Mouse (Mus musculus) heart, embryonic 12.5 days (tissue): ENCODE measurements around the gene Amz1. TPM values are rescaled to one million over a fixed set of nuclear protein-coding genes. Genes with fewer than 3 reads are reported as not detected.

Source experiments
- ATAC-seq: fragments of 200-750 bp; cut with Nextera tagmentation; 2 replicates; pipeline ENCODE4 v1.8.0; 2017; ENCODE audit warnings: moderate TSS enrichment, moderate library complexity; ENCODE audit not compliant: insufficient number of reproducible peaks, low FRiP score
- H3K27ac ChIP-seq: fragments of 300-500 bp; sonication (generic); 2 replicates; pipeline ENCODE4 v1.5.1; 2016; ENCODE audit warnings: mild to moderate bottlenecking, moderate library complexity; ENCODE audit not compliant: poor library complexity, severe bottlenecking
- H3K27me3 ChIP-seq: fragments of 300-500 bp; sonication (generic); replicated peaks from 2 replicates; pipeline ENCODE4 v1.6.1; 2016; ENCODE audit warnings: mild to moderate bottlenecking, moderate library complexity
- H3K36me3 ChIP-seq: fragments of 300-500 bp; sonication (generic); 2 replicates; pipeline ENCODE4 v1.6.1; 2016; ENCODE audit warnings: mild to moderate bottlenecking, moderate library complexity
- H3K4me1 ChIP-seq: fragments of 300-500 bp; sonication (generic); replicated peaks from 2 replicates; pipeline ENCODE4 v1.6.1; 2016; ENCODE audit warnings: mild to moderate bottlenecking
- H3K4me2 ChIP-seq: fragments of 300-500 bp; sonication (generic); 2 replicates; pipeline ENCODE4 v1.6.1; 2016; ENCODE audit warnings: mild to moderate bottlenecking, moderate library complexity
- H3K4me3 ChIP-seq: fragments of 300-500 bp; sonication (generic); 2 replicates; pipeline ENCODE4 v1.5.1; 2016; ENCODE audit warnings: mild to moderate bottlenecking
- H3K9ac ChIP-seq: fragments of 300-500 bp; sonication (generic); 2 replicates; pipeline ENCODE4 v1.6.1; 2016; ENCODE audit warnings: mild to moderate bottlenecking, moderate library complexity
- H3K9me3 ChIP-seq: fragments of 300-500 bp; sonication (generic); replicated peaks from 2 replicates; pipeline ENCODE4 v1.6.1; 2016; ENCODE audit warnings: mild to moderate bottlenecking, moderate library complexity
- WGBS: fragments of 180-500 bp; shearing (Covaris S2); methylation state at CpG from one replicate; pipeline ENCODE4 v1.1.7; 2016; 5-methylcytosine and 5-hydroxymethylcytosine counted together
- polyA plus RNA-seq: library from polyadenylated mRNA; unstranded; fragments of >200 nt; fragmentation: Nextera tagmentation; extraction: Ambion mirVana; gene quantifications from 2 replicates; pipeline ENCODE4 v1.2.1, GENCODE M21; 2016

The Amz1 gene
- polyA plus RNA-seq, 1 experiment from 2014 or later, result 0.40 TPM

DNA sequence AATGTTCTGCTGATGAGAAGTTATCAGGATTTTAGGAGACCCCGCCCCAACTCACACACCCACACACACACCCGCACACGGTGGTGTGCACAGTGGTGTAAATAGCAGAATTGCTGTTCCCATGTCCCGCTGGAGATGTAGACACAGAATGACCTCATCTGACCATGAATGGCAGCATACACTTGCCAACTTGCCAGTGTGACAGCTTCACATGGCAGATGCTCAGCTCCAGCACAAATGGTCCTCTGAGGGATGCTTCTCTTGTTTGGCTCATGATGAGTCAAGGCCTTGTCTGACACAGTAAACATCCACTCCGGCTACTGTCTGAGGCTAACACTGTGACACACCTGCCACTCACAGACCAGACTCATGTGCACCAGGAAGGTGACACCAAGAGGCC lies 44.4 kb downstream of the Amz1 start:
- Histone ChIP-seq H3K27ac (peak overlapping the region; percentile 99), H3K9ac (peak overlapping the region; percentile 71; the same call in 1 of the 2 replicates), H3K27me3 (no peaks in the 10 kb centered on the region), H3K4me3 (no peak overlapping the region), H3K4me1 (peaks cover 71% of the 10 kb centered on the region), H3K4me2 (peak overlapping the region; percentile 54), H3K9me3 (no peaks in the 10 kb centered on the region), H3K36me3 (no peaks in the 10 kb centered on the region; the same call in 1 of the 2 replicates)
- ATAC-seq, result no peak
- 48% methylated on average over 5 of the region's 5 CpGs for WGBS

DNA sequence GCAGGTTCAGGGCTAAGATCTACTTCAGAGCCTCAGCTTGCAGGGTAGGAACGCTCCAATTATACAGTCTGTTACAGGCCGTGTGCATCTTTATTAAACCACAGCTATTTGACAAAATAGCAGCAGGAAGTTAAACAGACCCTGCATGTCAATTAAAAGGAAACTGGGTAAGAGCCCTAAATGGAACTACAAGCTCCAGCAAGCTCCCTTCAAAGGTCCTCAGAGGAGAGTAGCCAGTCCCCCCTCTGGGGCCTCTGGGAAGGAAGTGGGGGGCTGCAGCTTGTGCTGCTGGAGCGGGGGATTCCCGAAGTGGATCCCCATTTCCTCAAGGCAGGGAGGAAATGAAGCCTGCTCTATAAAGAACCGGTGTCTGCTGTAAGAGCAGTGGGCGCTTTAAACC lies 47.7 kb downstream of the Amz1 start:
- Histone ChIP-seq H3K9ac (no peak overlapping the region; the same call in 1 of the 2 replicates), H3K36me3 (0 out of 2 replicates have a peak, but pooled peaks cover 4% of the 10 kb centered on the region)

DNA sequence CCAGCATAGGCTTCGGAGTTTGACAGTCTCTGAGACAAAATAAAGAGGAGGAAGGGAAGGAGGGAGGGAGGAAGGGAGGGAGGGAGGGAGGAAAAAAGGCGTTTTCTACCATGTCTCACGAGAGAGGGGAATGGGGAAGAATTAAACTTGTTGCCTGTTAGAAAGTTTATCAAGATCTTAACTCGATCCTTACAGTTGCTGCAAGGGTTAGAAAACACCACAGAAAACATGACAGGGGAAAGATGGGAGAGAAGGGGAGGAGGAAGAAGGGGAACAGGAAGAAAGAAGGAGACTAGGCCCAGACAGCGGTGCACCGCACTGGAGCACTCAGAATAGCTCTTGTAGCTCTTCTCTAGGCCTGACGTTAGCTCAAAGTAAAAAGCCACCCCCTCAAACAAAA lies 48.2 kb downstream of the Amz1 start:
- ATAC-seq, result no peak
- Histone ChIP-seq H3K27me3 (no peaks in the 10 kb centered on the region), H3K36me3 (0 out of 2 replicates have a peak, but pooled peaks cover 4% of the 10 kb centered on the region), H3K4me3 (no peak overlapping the region), H3K9me3 (no peaks in the 10 kb centered on the region), H3K27ac (peak overlapping the region; percentile 56), H3K9ac (no peak overlapping the region), H3K4me1 (peaks cover 64% of the 10 kb centered on the region), H3K4me2 (no peak overlapping the region)
- WGBS, result 46% methylated on average over 7 of the region's 7 CpGs

More for the DNA sequence above, 47.7 kb downstream of the Amz1 start:
- H3K4me3 ChIP-seq, result no peak overlapping the region
- ATAC-seq, result no peak
- H3K9me3 ChIP-seq, result no peaks in the 10 kb centered on the region
- H3K27me3 ChIP-seq, result no peaks in the 10 kb centered on the region
- H3K27ac ChIP-seq, result peak overlapping the region; percentile 56
- H3K4me1 ChIP-seq, result peaks cover 64% of the 10 kb centered on the region
- 55% methylated on average over 6 of the region's 6 CpGs for WGBS
- H3K4me2 ChIP-seq, result no peak overlapping the region

DNA sequence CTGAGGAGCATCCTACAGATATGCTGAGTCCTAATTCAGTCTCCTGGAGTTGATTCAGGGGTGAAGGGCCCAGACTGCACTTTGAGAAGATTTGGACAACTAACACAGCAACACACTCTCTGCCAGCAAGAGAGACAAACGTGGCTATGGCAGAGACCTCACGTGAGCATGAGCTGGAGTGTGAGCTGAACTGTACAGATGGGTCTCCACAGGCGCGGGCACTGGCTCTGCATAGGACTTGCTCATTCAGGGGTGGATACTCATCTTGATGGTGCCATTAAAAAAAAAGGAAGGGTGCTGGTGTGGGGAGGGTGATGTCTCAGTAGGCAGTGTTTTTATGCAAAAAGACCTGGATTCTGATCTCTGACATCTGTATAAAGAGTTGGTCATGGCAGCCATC lies 51.2 kb downstream of the Amz1 start:
- Histone ChIP-seq H3K4me1 (peaks cover 55% of the 10 kb centered on the region), H3K4me2 (no peak overlapping the region), H3K27me3 (no peaks in the 10 kb centered on the region), H3K36me3 (peaks cover 24% of the 10 kb centered on the region; the same call in 1 of the 2 replicates), H3K4me3 (no peak overlapping the region), H3K9ac (no peak overlapping the region), H3K27ac (no peak overlapping the region), H3K9me3 (no peaks in the 10 kb centered on the region)
- ATAC-seq, result no peak
- WGBS, result 85% methylated on average over 4 of the region's 4 CpGs

DNA sequence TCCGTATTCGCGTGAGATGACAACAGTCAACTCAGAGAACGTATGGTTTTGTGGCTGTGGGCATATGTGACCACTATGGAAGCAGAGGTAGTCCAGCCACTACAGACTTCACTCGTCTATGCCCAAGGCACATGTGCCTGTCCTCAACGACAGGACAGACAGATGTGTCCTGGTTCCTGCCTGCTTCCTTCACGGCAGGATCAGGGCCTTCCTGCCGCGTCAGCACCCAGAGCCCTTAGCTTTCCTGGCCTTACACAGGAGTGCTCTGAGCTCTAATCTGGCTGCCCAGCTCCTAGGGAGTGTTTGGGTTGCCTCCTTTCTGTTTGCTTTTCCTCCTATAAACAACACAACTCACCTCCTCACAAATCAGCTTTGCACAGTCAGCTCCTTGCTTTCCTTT lies 53.0 kb downstream of the Amz1 start:
- H3K9ac ChIP-seq, result no peak overlapping the region

DNA sequence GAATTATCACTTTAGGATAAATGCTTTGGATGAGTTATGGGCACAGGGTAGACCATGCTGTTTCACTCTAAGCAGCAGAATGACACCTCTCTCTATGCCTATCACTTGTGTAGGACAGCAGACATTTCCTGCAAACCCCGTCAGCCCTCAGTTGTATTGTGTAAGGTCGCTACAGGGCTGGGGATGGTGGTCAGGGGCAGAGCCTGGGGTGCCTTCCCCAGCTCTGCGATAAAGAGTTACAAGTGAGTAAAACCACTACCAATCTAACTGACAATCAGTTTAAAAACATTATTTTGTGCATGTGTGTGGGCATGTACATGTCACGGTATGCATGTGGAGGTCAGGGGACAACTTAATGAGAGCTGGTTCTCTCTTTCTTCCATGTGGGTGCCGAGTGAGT lies 57.2 kb downstream of the Amz1 start:
- H3K4me1 ChIP-seq, result peaks cover 52% of the 10 kb centered on the region
- H3K27ac ChIP-seq, result no peak overlapping the region
- H3K27me3 ChIP-seq, result no peaks in the 10 kb centered on the region
- H3K9ac ChIP-seq, result no peak overlapping the region
- ATAC-seq, result no peak
- no peak overlapping the region for H3K4me2 ChIP-seq
- WGBS, result 73% methylated on average over 5 of the region's 5 CpGs
- 0 out of 2 replicates have a peak, but pooled peaks cover 6% of the 10 kb centered on the region for H3K9me3 ChIP-seq
- peaks cover 64% of the 10 kb centered on the region for H3K36me3 ChIP-seq
- H3K4me3 ChIP-seq, result no peak overlapping the region

More for the DNA sequence above, 53.0 kb downstream of the Amz1 start:
- H3K9me3 ChIP-seq, result no peaks in the 10 kb centered on the region
- ATAC-seq, result no peak
- WGBS, result 55% methylated on average over 9 of the region's 9 CpGs
- no peaks in the 10 kb centered on the region for H3K27me3 ChIP-seq
- peaks cover 58% of the 10 kb centered on the region for H3K4me1 ChIP-seq
- H3K27ac ChIP-seq, result no peak overlapping the region
- H3K36me3 ChIP-seq, result peaks cover 39% of the 10 kb centered on the region
- H3K4me2 ChIP-seq, result no peak overlapping the region
- H3K4me3 ChIP-seq, result no peak overlapping the region

DNA sequence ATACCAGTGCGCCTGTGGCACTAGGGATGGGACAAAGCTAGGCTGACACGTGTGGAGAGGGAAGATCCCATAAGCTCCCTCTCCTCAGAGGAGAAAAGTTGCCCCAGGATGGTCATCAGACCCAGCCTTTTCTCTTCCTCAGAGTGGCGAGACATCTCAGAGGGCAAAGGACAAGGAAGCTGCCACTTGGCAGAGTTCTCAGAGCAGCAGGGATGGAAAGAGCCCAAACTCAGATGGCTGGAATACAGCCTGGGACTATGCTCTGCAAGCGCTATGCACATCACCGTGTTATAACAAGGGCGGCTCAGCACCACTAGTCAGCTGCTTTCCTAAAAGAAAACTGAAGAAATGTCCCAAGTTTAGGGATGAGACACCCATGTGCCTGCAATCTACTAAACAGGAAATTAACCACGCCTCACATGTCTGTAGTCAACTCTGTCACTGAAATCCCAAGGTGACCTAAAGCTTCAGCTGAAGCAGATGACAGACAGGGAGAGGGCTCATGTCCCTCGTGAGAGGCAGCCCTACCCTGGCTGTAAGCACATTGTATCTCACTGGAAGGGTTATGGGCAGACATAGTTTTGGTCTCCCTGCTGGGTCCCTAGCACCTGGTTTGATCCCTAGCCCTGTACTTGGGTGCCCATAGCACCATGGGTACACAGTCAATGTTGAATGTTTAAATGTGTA lies 58.1 kb downstream of the Amz1 start:
- H3K27me3 ChIP-seq, result no peaks in the 10 kb centered on the region
- ATAC-seq, result no peak
- no peak overlapping the region for H3K4me2 ChIP-seq
- H3K9ac ChIP-seq, result no peak overlapping the region
- peaks cover 51% of the 10 kb centered on the region for H3K4me1 ChIP-seq
- H3K27ac ChIP-seq, result 0 out of 2 replicates have a peak overlapping the region, but pooled peaks have one; percentile 4
- peaks cover 64% of the 10 kb centered on the region for H3K36me3 ChIP-seq
- no peak overlapping the region for H3K4me3 ChIP-seq
- H3K9me3 ChIP-seq, result 0 out of 2 replicates have a peak, but pooled peaks cover 6% of the 10 kb centered on the region
- WGBS, result 75% methylated on average over 8 of the region's 8 CpGs

DNA sequence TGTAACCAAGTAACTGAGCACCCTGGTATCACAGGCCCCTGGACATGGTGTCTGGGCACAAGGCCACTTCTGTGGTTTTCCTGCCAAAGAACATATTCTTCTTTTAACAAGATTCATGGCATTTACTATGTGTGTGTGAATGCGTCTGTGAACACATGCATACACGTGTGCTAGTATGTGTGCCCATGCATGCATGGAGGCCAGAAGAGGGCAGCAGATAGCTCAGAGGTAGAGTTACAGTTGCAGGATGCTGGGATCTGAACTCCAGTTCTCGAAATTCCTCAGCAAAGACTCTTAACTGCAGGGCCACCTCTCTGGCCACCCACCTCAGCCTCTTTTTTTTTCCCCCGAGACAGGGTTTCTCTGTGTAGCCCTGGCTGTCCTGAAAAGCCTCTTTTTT lies 59.6 kb downstream of the Amz1 start:
- H3K4me1 ChIP-seq, result peaks cover 43% of the 10 kb centered on the region
- peaks cover 53% of the 10 kb centered on the region for H3K36me3 ChIP-seq
- no peak overlapping the region for H3K4me2 ChIP-seq
- H3K27ac ChIP-seq, result no peak overlapping the region
- WGBS, result 91% methylated on average over 4 of the region's 4 CpGs
- no peak overlapping the region for H3K9ac ChIP-seq
- ATAC-seq, result no peak
- H3K27me3 ChIP-seq, result no peaks in the 10 kb centered on the region
- no peak overlapping the region for H3K4me3 ChIP-seq
- H3K9me3 ChIP-seq, result 0 out of 2 replicates have a peak, but pooled peaks cover 6% of the 10 kb centered on the region

DNA sequence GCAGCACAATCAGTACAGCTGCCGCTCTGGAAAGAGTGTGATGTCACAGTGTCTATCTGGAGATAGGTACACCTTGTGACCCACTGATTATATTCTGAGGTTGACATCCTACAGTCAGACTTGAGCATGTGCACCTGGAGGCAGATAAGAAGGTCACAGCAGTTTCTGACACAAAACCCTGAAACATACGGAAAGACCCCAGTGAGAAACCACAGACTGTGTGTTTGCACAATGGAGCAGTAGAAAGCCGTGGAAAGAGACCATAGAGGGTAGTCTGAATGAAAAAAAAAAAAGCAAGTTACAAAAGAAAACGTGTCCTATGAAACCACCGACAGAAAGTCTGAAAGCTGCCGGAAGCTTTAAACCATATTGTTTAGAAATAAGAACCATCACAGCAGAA lies 60.4 kb downstream of the Amz1 start:
- no peak overlapping the region for H3K4me2 ChIP-seq
- H3K9ac ChIP-seq, result no peak overlapping the region
- H3K36me3 ChIP-seq, result peaks cover 49% of the 10 kb centered on the region
- 79% methylated on average over 6 of the region's 6 CpGs for WGBS
- ATAC-seq, result no peak
- no peak overlapping the region for H3K27ac ChIP-seq
- no peaks in the 10 kb centered on the region for H3K27me3 ChIP-seq
- 0 out of 2 replicates have a peak, but pooled peaks cover 6% of the 10 kb centered on the region for H3K9me3 ChIP-seq
- H3K4me3 ChIP-seq, result no peak overlapping the region
- peaks cover 44% of the 10 kb centered on the region for H3K4me1 ChIP-seq

DNA sequence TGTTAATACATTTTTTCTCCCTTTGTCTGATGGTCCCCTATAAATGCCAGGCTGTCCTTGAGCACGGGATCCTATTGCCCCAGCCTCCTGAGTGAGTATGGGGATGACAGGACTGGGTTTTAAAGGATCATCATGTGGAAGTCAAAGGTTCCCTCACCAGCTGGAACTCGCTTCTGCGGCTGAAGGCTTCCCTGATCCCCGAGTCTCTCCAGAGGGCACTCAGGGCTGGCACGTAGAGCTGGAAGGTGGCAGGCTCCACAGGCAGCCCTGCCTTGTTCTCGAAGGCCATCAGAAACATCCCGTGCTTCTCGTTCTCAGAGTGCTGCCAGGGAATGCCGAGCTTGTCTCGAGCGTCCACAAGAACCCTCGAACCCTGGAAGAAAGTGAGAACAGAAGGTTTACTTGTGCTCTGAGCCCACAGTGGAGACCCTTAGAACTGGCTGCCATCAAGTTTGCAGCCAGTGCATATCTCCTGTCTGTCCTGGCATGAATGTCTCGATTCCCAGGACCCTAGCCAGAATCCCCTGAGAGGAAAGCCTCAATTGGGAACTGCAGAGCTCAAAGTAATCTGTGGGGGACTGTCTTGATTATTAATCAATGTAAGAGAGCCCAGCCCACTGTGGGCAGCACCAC lies 61.4 kb downstream of the Amz1 start:
- no peak overlapping the region for H3K27ac ChIP-seq
- H3K36me3 ChIP-seq, result peaks cover 45% of the 10 kb centered on the region
- no peaks in the 10 kb centered on the region for H3K27me3 ChIP-seq
- no peak overlapping the region for H3K4me3 ChIP-seq
- H3K9ac ChIP-seq, result no peak overlapping the region
- H3K4me1 ChIP-seq, result peaks cover 50% of the 10 kb centered on the region
- H3K4me2 ChIP-seq, result no peak overlapping the region
- H3K9me3 ChIP-seq, result 0 out of 2 replicates have a peak, but pooled peaks cover 6% of the 10 kb centered on the region
- no peak for ATAC-seq
- WGBS, result 84% methylated on average over 13 of the region's 13 CpGs

DNA sequence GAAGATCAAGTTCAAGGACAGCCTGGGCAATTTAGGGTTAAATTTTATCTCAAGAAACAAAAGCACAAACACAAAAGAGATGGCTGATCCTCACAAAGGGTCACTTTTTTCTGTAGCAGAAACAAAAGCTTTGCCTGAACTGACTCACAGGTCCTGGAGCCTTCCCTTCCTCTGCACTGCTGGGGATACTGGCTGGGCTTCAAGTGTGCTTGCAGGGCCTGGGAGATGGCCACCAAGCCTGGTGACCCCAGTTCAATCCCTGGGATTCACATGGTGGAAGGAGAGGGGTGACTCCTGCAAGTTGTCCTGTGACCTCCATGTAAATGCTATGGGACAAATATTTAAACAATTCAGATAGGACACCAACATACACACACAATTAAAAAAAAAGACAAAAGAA lies 65.6 kb downstream of the Amz1 start:
- Histone ChIP-seq H3K9me3 (no peaks in the 10 kb centered on the region), H3K36me3 (peaks cover 14% of the 10 kb centered on the region), H3K27me3 (no peaks in the 10 kb centered on the region), H3K4me3 (no peak overlapping the region), H3K9ac (no peak overlapping the region), H3K4me2 (no peak overlapping the region), H3K4me1 (peaks cover 71% of the 10 kb centered on the region), H3K27ac (no peak overlapping the region)
- no peak for ATAC-seq
